8 mouse cellular contexts compared by ENCODE assay signal in genomic region chr3:40745661-40746547, GRCm38 (mm10). TPM values are rescaled to one million over a fixed set of nuclear protein-coding genes. Genes with fewer than 3 reads are reported as not detected.
DNase-seq lines count a peak whose midpoint lies in the region; ATAC-seq and TF ChIP-seq lines count a peak whose summit lies in the region.

No protein-coding gene starts in this region.

- no peaks in the 10 kb centered on the region for H3K36me3 ChIP-seq in intestine, embryonic 14.5 days (ENCODE audit: control insufficient read depth, insufficient read depth, low read length)
- no peaks in the 10 kb centered on the region for H3K36me3 ChIP-seq in stomach, postnatal 0 days (ENCODE audit: control insufficient read depth, insufficient read depth, low read length)

- 0 out of 2 replicates have a peak, but pooled peaks cover 5% of the 10 kb centered on the region for H3K27me3 ChIP-seq in intestine, embryonic 14.5 days (replicated peaks; ENCODE audit: control insufficient read depth, insufficient read depth, low read length)
- H3K27me3 ChIP-seq in stomach, postnatal 0 days (ENCODE audit: control insufficient read depth, insufficient read depth, low read length), result no peaks in the 10 kb centered on the region

- peak overlapping the region; percentile 53 for H3K9ac ChIP-seq in intestine, embryonic 14.5 days (ENCODE audit: low read length)
- H3K9ac ChIP-seq in stomach, postnatal 0 days (ENCODE audit: low read length), result peak overlapping the region; percentile 69

- 4% methylated on average over 37 of the region's 37 CpGs for WGBS in intestine, embryonic 14.5 days
- WGBS in stomach, postnatal 0 days, result 1% methylated on average over 35 of the region's 37 CpGs

- peak overlapping the region; percentile 98 for H3K27ac ChIP-seq in layer of hippocampus, adult 2 months
- H3K27ac ChIP-seq in intestine, embryonic 14.5 days (ENCODE audit: low read depth), result peak overlapping the region; percentile 54
- peak overlapping the region; percentile 73 for H3K27ac ChIP-seq in stomach, postnatal 0 days (replicated peaks)

- DNase-seq in layer of hippocampus, adult 2 months (ENCODE audit: low spot score in 2 of 2), result peak in 1 of 2 experiments; percentile 2
- no peak for DNase-seq in layer of hippocampus, adult 9-11 months
- peak; percentile 2 for DNase-seq in ZHBTc4 (ENCODE audit: low read depth, low spot score)
- DNase-seq in fat pad, adult 2 months (ENCODE audit: extremely low read depth, low read depth, low spot score), result peak; percentile 45
- DNase-seq in intestine, embryonic 14.5 days (ENCODE audit: low spot score), result peak; percentile 53
- peak; percentile 15 for DNase-seq in stomach, postnatal 0 days (ENCODE audit: low spot score)
- no peak for DNase-seq in gastrocnemius, postnatal 14 days

- peak; percentile 30 for TF ChIP-seq EP300 in stomach, postnatal 0 days (optimal IDR thresholded peaks at IDR 0.05)

- peak; percentile 66 for ATAC-seq in intestine, embryonic 14.5 days (replicated peaks; ENCODE audit: low FRiP score, low TSS enrichment, low read depth)
- ATAC-seq in megakaryocyte, adult 5-6 weeks (ENCODE audit: poor library complexity, severe bottlenecking), result peak; percentile 41
- ATAC-seq in stomach, postnatal 0 days (ENCODE audit: low FRiP score, low TSS enrichment), result peak; percentile 62

- no peaks in the 10 kb centered on the region for H3K9me3 ChIP-seq in intestine, embryonic 14.5 days (ENCODE audit: control insufficient read depth, low read length)
- H3K9me3 ChIP-seq in stomach, postnatal 0 days (ENCODE audit: control insufficient read depth, low read length), result no peaks in the 10 kb centered on the region

- peak overlapping the region; percentile 99 for H3K4me3 ChIP-seq in layer of hippocampus, adult 2 months
- peak overlapping the region; percentile 63 for H3K4me3 ChIP-seq in intestine, embryonic 14.5 days (ENCODE audit: low read depth, low read length)
- peak overlapping the region; percentile 67 for H3K4me3 ChIP-seq in stomach, postnatal 0 days (ENCODE audit: low read depth, low read length)

- H3K4me2 ChIP-seq in intestine, embryonic 14.5 days (ENCODE audit: low read length), result peak overlapping the region; percentile 80
- peak overlapping the region; percentile 99 for H3K4me2 ChIP-seq in stomach, postnatal 0 days (replicated peaks; ENCODE audit: low read depth)

- TF ChIP-seq CTCF in layer of hippocampus, adult 2 months (conservative IDR thresholded peaks at IDR 0.05), result no peak
- no peak; the same call in 1 of the 2 replicates for TF ChIP-seq CTCF in stomach, postnatal 0 days (IDR thresholded peaks at IDR 0.05; ENCODE audit: low read depth)

- peaks cover 5% of the 10 kb centered on the region; the same call in 1 of the 2 replicates for H3K4me1 ChIP-seq in intestine, embryonic 14.5 days (replicated peaks; ENCODE audit: control insufficient read depth, insufficient read depth, low read length)
- 0 out of 2 replicates have a peak, but pooled peaks cover 3% of the 10 kb centered on the region for H3K4me1 ChIP-seq in stomach, postnatal 0 days (replicated peaks; ENCODE audit: control insufficient read depth, insufficient read depth)

- intact Hi-C loops in gastrocnemius, postnatal 14 days (cut with DNase I; ENCODE audit: low total_unique reads), result no loop called here

RNA-seq across cellular contexts. Expression of gene Hspa4l, which starts 1.6 kb away (rescaled TPM):
- total RNA-seq in layer of hippocampus, adult 2 months (2021), result 100 to 1,000 TPM; 146 to 155 TPM
- polyA plus RNA-seq in intestine, embryonic 14.5 days (2014; fragmentation: Nextera tagmentation; extraction: Ambion mirVana), result 11.6 and 13.9 TPM in 2 replicates
- 33.4 and 40.1 TPM in 2 replicates for total RNA-seq in megakaryocyte, adult 5-6 weeks (2015)
- 46.1 and 46.7 TPM in 2 replicates for total RNA-seq in megakaryocyte, adult 5-6 weeks (2017)
- polyA plus RNA-seq in stomach, postnatal 0 days (2015; fragmentation: Nextera tagmentation; extraction: Ambion mirVana), result 7.2 and 8.9 TPM in 2 replicates
- 1 to 10 TPM; 4.5 to 5.0 TPM for total RNA-seq in gastrocnemius, postnatal 14 days (2021)

RNA-seq across cellular contexts. Expression of gene Slc25a31, which starts 37.2 kb away (rescaled TPM):
- total RNA-seq in layer of hippocampus, adult 2 months (2021), result under 1 TPM in 1 of 2 experiments, not detected in 1; 0.22 TPM
- polyA plus RNA-seq in intestine, embryonic 14.5 days (2014; fragmentation: Nextera tagmentation; extraction: Ambion mirVana), result 0.14 TPM in 1 of 2 replicates, not detected in the other
- total RNA-seq in megakaryocyte, adult 5-6 weeks (2015), result not detected in 2 replicates
- total RNA-seq in megakaryocyte, adult 5-6 weeks (2017), result not detected in 2 replicates
- not detected in 2 replicates for polyA plus RNA-seq in stomach, postnatal 0 days (2015; fragmentation: Nextera tagmentation; extraction: Ambion mirVana)
- not detected for total RNA-seq in gastrocnemius, postnatal 14 days (2021)

RNA-seq across cellular contexts. Expression of gene Plk4, which starts 53.9 kb away (rescaled TPM):
- 1 to 10 TPM; 3.8 to 6.0 TPM for total RNA-seq in layer of hippocampus, adult 2 months (2021)
- polyA plus RNA-seq in intestine, embryonic 14.5 days (2014; fragmentation: Nextera tagmentation; extraction: Ambion mirVana), result 51.4 and 57.5 TPM in 2 replicates
- total RNA-seq in megakaryocyte, adult 5-6 weeks (2015), result 63.2 and 77.6 TPM in 2 replicates
- 67.1 and 93.7 TPM in 2 replicates for total RNA-seq in megakaryocyte, adult 5-6 weeks (2017)
- polyA plus RNA-seq in stomach, postnatal 0 days (2015; fragmentation: Nextera tagmentation; extraction: Ambion mirVana), result 9.2 and 13.0 TPM in 2 replicates
- total RNA-seq in gastrocnemius, postnatal 14 days (2021), result 1 to 10 TPM; 2.5 to 3.7 TPM

Comparison
In these comparisons a context has a peak if more than half of its experiments do, and no peak if none do; other contexts are left out.
1. DNase-seq: peak in ZHBTc4 (single experiment), fat pad, adult 2 months (single experiment), intestine, embryonic 14.5 days (single experiment) and stomach, postnatal 0 days (single experiment); none in layer of hippocampus, adult 9-11 months (single experiment) and gastrocnemius, postnatal 14 days (single experiment).
2. RNA of gene Hspa4l, which starts 1.6 kb away (total RNA-seq): 146 to 155 TPM in layer of hippocampus, adult 2 months and 33.4 to 46.7 TPM in megakaryocyte, adult 5-6 weeks; 4.5 to 5.0 TPM in gastrocnemius, postnatal 14 days; every median in the first group is over 4 times any median in the second.
3. RNA of gene Plk4, which starts 53.9 kb away (total RNA-seq): 63.2 to 93.7 TPM in megakaryocyte, adult 5-6 weeks; 3.8 to 6.0 TPM in layer of hippocampus, adult 2 months and 2.5 to 3.7 TPM in gastrocnemius, postnatal 14 days; every median in the first group is over 4 times any median in the second.
4. Peak in every context shown above with its lines, with median percentiles within 50 percentile points of each other: H3K27ac ChIP-seq, H3K4me3 ChIP-seq and ATAC-seq.